Mouse (Mus musculus) stomach, adult 2 months (tissue): Measurements from ENCODE around the gene Olfr427. TPM values are rescaled to one million over a fixed set of nuclear protein-coding genes. Genes with fewer than 3 reads are reported as not detected.

Experiments used
- polyA plus RNA-seq: library from polyadenylated mRNA; depleted of rRNA; stranded (reverse); fragments of >200 nt; gene quantifications from 2 replicates; pipeline ENCODE4 v1.2.3, GENCODE M21; 2012; rRNA removed

Gene Olfr427
- not detected in 2 replicates for polyA plus RNA-seq

DNA sequence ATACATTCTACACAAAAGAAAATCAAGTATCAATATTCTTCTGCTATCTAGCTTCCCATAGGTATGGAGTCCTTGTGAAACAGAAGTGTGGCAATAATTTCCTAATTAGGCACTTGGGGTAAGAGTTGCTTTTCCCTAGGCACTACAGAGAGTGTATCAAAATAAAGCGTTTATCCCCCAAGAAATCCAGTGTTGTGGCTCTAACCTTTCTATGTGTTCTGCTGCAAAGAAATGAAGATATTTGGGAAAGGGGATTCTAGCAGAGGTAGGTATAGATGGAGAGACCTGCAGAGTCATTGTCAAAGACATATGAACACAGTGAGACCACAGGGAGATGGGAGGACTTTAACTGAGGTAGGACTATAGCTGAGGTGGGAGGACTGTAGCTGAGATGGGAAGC lies at the start of gene Olfr427:
TSS of gene Olfr427 (plus strand) at position 301 of the 400 bp plus-strand sequence.

DNA sequence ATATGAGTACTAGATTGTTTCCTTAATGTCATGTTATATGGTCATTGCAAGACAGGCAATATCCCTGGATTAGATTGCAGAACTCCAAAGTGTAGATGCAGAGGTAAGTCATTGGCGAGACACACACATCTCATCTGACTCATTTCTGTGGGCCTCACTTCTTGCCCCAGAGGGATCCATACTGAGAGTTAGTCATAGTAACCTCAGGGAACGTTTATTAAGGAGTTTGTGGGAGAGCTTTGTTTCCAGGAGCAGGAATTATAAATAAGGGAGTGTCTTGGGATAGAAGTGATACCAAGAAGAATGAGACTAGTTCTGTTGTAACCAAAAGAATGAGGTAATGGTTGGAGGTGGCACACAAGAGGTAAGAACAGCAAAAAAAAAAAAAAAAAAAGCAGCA lies 47.8 kb upstream of the Olfr427 start, which contains the start of gene Olfr432:
TSS of gene Olfr432 (plus strand) at position 313 of the 400 bp plus-strand sequence.

DNA sequence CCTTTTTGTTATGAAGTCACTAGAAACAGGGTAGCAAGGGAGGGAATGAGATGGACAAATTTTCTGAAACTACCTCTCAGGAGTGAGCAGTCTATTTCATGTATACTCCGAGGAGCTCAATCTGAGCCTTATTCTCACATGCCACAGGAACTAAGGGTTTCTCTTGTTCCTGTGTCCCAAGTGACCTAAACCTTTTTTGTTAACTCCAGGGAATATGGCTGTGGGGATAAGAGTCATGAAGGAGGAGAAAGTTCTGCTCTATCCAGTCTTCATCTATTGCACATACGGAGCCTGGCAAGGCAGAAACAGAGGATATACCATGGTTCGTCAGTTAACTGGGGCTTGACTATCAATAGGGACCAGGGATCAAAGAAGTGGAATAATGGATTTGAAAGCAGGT lies 30.4 kb upstream of the Olfr427 start, which contains the start of gene Olfr430:
TSS of gene Olfr430 (plus strand) at position 301 of the 400 bp plus-strand sequence.

DNA sequence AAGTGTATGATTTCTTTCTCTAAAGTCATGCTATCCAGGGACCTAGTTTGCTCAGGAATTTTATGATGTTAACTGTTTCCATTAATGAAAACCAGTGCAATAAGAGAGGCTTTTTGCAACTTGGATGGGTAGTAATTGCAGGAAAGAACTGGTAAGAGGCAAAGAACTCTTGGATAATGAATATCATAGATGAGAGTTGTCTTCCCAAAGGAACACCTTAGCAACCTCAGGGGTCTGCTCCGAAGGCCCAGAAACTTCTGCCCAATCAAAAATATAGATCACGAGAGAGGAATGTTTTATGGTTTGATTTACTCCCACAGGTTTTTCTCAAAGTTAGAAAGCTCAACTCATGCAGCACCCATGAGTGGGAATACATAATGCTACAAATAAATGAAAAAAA lies 12.7 kb upstream of the Olfr427 start, which contains the start of gene Olfr429:
TSS of gene Olfr429 (plus strand) at position 301 of the 400 bp plus-strand sequence.

DNA sequence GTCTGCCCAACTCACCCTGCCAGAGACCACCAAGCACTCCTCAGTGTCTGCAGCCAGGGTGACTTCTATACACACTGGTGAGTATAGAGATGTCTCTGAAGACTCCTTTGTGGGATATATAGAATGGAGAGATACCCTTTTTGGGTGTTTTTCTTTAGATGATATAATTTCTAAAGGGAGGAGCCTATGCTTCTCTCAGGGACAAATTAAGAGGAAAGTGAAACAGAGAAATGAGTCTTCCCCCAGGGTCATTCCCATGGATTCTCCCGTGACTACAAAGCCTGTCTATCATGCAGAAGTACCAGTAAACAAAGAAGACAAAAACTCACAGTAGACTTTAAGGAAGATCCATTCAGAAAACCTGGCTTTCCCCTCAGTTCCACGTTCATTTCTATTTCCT lies 24.4 kb downstream of the Olfr427 start, which contains the start of gene Olfr231:
TSS of gene Olfr231 (minus strand) at position 101 of the 400 bp plus-strand sequence.

DNA sequence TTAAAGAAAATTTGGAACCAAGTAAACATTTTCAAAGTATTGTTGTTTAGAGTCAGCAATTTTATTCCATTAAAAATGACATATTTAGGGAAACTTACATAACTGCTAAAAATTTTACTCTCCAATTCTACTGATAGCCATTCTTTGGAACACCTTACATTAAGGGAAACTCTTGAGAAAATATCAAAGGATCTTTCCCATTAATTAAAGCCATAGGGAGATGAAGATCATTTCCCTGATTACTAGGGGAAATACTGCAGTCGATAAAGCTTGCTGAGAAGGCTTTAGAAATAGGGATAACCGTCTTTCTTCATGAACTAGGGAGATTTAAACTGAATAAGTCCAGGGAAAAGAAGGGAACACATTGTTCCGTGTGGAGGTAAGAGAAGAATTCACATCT lies 34.5 kb downstream of the Olfr427 start, which contains the start of gene Olfr424:
TSS of gene Olfr424 (plus strand) at position 301 of the 400 bp plus-strand sequence.

Other genes with a start within 250 kb of the Olfr427 start
- gene Ifi211, start 183.8 kb upstream of the Olfr427 start, polyA plus RNA-seq, result 0.09 TPM in 1 of 2 replicates, not detected in the other
- gene Mndal, start 154.4 kb upstream of the Olfr427 start, polyA plus RNA-seq, result 0.38 TPM in 1 of 2 replicates, not detected in the other
- gene Ifi203, start 154.2 kb upstream of the Olfr427 start, polyA plus RNA-seq, result 0.28 and 0.98 TPM in 2 replicates
- not detected in 2 replicates for gene Ifi202b, start 114.1 kb upstream of the Olfr427 start, polyA plus RNA-seq
- gene Ifi205, start 65.1 kb upstream of the Olfr427 start, polyA plus RNA-seq, result 0.04 TPM in 1 of 2 replicates, not detected in the other
- gene Olfr433, start 56.2 kb upstream of the Olfr427 start, polyA plus RNA-seq, result 0.15 TPM in 1 of 2 replicates, not detected in the other
- 0.08 TPM in 1 of 2 replicates, not detected in the other for gene Olfr432, start 47.7 kb upstream of the Olfr427 start, polyA plus RNA-seq
- gene Olfr430, start 30.3 kb upstream of the Olfr427 start, polyA plus RNA-seq, result not detected in 2 replicates
- not detected in 2 replicates for gene Olfr429, start 12.6 kb upstream of the Olfr427 start, polyA plus RNA-seq
- not detected in 2 replicates for gene Olfr231, start 24.3 kb downstream of the Olfr427 start, polyA plus RNA-seq
- gene Olfr424, start 34.6 kb downstream of the Olfr427 start, polyA plus RNA-seq, result not detected in 2 replicates
- not detected in 2 replicates for gene Olfr420, start 58.7 kb downstream of the Olfr427 start, polyA plus RNA-seq
- not detected in 2 replicates for gene Spta1, start 75.9 kb downstream of the Olfr427 start, polyA plus RNA-seq
- gene Olfr419, start 155.2 kb downstream of the Olfr427 start, polyA plus RNA-seq, result not detected in 2 replicates
- not detected in 2 replicates for gene Mptx1, start 233.6 kb downstream of the Olfr427 start, polyA plus RNA-seq